Mouse (Mus musculus) adipocyte (in vitro differentiated cells): ENCODE results near the gene Hlx.

ENCODE experiments used
- DNase-seq: peaks from one replicate; pipeline ENCODE4 v3.0.0-alpha.2; 2016; ENCODE audit warnings: low spot score

Gene Hlx

GRCm38 (mm10) chr1:184733300-184734066, 1.1 kb upstream of the Hlx start:
- DNase-seq: no peak

DNA sequence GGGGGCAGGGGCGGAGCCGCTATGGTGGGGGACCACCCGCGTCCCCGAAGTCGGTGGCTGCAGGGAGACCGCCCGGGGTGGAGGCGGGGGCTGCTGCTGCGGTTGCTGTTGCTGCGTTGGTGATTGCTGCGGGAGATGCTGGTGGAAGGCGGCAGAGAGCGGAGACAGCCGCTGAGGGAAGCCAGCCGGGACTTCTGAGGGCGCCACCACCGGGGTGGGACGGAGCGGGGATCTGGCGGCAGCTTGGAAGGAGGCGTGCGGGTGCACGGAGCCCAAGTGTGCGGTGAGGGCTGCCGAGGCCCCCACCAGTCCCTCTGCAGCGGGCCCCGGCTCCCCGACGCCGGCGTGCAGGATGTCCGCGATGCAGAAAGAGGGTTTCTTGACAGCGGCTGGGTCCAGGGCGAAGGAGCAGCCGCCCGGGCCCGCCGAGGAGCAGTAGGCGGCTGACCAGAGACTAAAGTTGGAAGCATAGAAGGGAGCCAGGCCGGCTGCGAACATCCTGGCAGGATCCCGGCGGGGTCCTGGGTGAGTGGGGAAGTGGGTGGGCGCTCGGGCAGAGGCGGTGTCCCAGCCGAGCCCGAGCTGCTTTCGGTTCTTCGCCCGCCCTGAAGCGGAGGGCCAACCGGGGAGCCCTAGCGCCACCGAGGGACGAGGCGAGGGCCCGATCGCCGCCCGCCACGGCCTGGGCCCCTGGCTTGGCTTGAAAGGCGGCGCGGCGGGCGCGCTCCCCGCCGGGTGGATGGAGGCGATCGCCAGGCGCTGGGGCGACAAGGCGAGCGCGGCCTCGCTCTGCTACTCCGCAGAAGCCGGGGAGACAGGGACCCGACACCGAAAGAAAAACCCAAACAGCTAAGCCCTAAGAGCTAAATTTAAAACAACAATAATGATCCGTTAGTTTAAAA, 524 bp downstream of the Hlx start:
- DNase-seq: no peak

DNA sequence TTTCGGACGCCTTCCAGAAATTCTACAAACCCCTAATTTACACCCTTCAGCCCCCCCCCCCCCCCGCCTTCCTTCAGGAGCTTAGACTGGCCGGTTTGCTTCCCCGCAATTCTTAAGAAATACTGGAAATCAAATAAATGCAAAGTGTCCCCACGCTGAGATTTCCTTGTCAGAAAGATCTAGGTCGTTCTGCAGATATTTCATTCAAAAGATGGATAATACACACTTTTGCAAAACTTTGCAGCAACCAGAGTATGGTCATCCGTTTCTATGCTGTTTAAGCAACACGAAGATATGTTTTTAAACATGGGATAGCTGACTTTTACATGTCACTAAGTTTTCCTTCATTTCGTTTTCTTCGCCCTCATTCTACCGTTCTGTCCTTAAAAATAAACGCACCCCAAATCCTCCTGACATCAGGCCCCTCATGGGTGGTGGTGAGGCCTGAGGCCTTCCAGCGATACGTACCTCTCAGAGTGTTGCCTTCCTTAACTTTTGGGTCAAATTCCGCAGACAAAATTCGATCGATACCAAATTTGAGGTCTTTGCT, 1.3 kb downstream of the Hlx start:
- no peak for DNase-seq

DNA sequence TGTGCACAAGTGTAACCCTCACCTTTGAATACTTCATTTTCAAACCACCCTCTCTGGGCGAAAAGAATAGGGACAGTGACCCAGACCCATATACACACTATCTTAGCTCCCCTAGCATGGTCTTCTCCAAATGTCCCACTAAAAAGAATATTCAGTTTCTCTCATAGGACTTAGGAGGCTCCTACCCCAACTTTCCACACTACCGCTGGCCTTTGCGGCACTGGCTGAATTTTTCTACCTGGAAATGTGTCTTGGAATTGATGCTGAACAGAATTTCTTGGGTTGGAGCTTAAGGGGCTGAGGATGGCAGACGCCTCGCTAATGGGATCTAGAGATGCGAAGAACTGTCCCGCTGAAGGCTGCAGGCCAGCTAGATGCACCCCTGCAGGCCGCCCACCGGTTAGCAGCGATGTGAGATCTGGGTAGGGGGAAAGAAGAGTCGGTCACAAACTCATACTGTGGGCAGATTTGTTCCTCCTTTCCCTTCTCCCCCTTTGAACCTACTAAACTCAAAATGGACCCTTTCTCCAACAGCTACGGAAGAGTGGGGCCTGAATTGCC, 1.9 kb downstream of the Hlx start:
- no peak for DNase-seq

- no peak for DNase-seq
Measured at GRCm38 (mm10) chr1:184729357-184730140, 2.9 kb downstream of the Hlx start.

DNA sequence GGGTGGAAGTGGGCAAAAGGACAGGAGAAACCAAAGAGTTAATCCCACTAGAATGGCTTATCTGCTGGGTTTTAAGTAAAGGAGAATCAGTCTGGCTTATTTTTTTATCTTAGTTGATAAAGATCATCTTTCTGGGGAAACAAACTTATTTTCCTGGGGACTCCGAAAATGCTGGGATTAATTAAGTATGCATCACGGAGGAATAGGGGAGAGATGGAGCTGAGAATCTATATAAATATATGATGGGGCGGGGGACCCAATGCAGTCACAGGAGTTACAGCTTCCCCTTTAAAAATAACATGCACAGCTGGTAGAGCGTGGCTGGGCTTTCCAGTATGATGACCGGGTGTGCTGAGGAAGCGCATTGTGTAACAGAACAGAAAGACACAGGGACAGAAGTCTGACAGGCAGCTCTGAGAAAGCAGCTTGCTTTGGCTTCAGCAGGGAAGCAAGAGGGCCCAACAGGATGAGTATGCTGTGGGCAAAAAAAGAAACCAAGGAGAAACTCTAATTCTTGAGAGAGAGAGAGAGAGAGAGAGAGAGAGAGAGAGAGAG, 3.8 kb downstream of the Hlx start:
- DNase-seq: no peak

DNA sequence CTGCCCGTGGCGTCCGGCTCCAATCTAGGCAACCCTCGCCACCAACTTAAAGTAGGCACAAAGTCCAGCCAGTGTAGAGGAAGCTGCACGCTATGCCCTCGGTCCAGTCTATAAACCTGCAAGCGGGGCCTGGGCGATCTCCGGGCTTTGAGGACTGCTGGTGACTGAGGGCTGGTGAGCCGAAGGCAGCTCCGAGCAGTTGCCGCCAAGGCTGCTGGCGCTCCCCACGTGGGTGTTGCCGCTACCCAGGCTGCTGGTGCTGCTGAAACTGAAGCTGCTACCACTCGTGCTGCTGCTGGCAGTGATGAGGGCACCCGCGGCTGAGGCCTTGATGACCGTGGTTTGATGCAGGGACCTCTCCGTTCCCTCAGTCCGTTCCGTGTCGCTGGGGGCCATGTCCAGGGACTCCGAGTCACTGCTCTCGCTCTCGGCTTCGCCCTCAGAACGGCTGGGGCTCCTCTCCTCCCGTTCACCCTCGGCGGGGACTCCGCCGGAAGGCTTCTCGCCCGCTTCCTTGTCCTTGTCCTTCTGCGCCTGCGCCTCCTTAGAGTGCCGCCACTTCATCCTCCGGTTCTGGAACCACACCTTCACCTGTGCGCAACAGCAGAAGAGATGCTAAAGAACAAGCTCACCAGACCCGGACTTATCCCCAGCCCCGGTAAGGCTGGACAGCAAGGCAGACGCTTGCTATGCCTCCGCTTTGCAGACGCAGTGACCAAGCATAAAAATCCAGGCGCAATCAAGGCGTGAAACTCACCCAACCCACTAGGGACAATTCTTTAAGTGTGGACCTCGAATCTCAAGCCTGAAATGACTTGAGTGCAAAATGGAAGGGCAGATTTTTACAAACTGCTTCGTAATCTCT, 4.8 kb downstream of the Hlx start:
- no peak for DNase-seq

DNA sequence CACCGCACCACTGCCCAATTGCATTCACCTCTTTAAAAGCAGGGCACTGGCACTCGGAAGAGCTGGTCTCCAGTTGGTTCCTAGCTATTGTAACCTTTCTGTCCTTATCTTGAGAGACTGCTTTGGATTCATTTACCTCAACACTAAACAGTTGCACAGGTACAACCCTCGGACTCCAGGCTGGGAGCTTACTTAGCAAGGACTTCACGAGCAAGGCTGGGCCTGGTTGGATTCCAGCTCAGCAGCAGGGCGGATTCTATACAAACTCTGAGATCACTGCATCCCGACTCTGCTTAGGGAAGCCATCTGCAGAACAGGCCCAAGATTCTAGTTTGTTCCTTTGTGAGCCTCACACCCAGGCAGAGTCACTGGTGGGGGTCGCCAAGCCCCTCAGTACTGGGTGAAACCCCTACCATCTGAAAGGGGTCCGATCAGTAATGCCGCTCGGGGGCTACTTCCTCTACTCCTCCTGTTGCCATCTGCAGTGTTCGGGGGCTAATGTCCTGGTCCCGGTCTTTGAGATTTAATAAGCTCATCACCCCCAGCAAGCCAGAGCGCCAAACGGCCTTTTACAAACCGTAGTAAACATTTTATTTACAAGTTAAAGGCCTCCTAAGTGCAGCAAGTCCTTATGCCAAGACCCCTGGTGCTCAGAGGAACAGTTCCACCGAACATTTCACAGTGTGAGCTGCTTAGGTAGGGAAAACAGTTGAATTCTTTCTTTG, 5.7 kb downstream of the Hlx start:
- DNase-seq: no peak

DNA sequence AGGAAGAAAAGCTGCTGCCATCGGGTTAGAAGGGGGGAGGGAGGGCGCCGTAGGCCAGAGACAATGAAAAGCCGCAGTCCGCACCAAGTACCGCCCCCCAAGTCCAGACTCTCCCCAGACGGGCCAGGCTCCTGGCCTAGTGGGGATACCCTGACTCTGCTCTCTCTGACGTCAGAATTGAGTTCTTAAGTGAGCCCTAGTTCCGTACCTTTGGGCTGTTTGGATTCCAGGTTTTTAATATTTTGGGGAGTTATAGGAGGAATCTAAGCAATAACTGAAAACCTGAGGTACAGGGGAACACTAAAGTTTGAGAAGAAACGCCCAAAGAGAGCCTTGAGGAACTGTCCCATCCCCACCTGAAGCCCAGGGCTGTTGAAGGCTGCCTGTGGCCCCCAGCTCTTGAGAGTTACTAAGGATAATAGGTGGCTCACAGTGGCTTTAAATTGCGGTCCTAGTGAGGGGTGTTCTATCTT, 7.1 kb downstream of the Hlx start:
- DNase-seq: no peak

- DNase-seq: no peak
Measured at GRCm38 (mm10) chr1:184724551-184725317, 7.7 kb downstream of the Hlx start.

GRCm38 (mm10) chr1:184723899-184724298, 8.5 kb downstream of the Hlx start:
- no peak for DNase-seq

- no peak for DNase-seq
Measured at GRCm38 (mm10) chr1:184721121-184721520, 11.3 kb downstream of the Hlx start.

- no peak for DNase-seq
Measured at GRCm38 (mm10) chr1:184720162-184721025, 12.0 kb downstream of the Hlx start.

DNA sequence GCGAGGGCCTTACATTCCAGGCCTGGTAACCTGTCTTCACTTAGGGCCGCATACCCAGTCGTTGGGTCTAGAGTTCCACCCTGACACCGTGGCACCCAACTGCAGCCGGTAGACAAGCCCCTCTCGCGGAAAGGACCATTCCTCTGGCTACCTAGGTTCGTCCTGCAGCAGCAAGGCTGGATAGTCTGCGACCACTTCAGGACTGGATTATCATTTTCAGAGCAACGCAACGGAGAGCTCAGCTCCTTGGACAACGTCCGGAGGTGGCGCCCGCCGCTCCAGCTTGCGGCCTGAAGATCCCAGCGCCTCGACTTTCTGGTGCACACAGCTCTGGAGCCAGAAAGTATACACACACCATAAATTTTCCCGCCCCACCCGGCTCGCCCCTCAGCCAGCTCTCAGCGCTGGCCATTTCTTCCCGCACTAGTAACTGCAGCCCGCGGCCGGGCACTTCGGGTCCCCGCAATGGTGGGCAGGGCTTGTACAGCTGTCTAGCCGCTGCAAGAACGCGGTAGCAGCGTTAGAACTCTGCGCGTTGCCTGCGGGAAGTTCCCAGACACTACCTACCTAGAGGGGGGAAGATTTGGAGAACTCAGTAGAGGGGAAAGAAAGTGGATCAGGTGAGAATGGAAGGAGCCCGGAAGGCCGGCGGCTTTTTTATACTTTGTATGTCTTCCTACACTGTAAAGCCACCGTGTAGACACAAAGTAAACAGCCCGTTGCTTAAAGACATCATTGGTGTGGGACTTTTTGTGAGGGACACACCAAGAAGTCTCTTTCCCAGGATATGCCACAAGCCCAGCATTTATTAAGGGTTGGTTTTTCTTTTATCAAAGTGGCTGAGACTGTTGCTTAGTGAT, 13.9 kb downstream of the Hlx start:
- DNase-seq: no peak

GRCm38 (mm10) chr1:184717691-184718200, 14.7 kb downstream of the Hlx start:
- no peak for DNase-seq

GRCm38 (mm10) chr1:184717016-184717568, 15.3 kb downstream of the Hlx start:
- no peak for DNase-seq
